Mouse (Mus musculus): Measurements from ENCODE around the gene Ip6k1.
A peak's percentile ranks its signal among the peaks of the same experiment; 100 is the strongest.

Ip6k1 gene

DNA sequence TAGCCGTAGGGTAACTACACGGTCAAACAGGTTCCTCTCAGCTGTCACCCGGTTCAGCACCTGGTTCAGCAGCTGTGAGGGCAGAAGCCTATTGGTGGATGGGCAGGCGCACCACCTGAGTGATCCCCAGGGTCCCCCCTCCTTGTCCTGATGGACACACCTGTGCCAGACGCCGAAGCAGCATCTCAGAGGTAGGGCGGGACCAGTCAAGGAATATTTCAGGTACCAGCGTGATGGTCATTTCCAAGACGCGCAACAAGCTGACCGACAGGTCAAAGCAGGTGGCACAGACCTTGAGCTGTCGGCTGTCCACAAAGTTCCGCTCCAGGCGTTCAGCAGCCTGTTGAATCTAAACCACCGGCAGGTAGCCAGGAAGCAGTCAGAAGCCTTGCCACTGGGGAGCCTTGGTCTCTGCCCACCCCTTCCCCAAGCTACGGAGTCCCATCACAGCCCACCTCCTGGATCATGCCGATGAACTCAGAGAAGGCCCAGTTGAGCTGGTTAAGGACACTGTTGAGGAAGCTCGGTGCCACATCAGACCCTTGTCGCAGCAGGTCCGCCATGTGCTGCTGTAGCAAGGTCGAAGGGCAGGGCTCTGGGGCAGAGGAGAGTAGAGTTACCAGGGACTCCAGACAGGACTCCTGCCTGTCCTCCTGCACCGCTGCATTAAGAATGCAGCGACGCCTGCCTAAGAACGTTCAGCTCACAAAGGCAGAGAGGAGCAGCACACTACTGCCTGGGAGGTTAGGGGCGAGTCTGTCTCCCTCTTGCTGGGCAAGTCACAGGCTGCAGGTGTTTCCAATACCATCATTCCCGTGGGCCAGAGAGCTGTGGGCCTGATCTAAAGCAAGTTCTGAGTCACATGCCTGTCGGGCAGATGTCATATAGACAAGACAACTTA, 54.3 kb downstream of the Ip6k1 start:
- DNase-seq (ENCODE audit: low spot score in 2 of 2): peak in 1 of 2 experiments; percentile 16

DNA sequence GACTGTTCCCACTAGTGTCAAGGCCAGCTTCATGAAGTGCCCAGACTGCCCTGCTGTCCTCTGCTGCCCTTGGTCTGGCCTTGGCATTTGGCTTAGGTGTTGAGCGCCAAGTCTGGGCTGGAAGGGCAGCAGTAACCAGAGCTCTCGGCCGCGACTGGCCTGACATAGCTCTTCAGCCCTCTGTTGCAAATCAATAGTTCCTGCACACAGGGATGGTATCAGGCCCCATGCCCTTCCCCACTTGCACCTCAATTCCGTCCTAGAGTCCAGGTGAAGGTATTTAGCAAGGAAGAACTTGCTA, 54.9 kb downstream of the Ip6k1 start:
- DNase-seq (ENCODE audit: low spot score in 2 of 2): no peak

DNA sequence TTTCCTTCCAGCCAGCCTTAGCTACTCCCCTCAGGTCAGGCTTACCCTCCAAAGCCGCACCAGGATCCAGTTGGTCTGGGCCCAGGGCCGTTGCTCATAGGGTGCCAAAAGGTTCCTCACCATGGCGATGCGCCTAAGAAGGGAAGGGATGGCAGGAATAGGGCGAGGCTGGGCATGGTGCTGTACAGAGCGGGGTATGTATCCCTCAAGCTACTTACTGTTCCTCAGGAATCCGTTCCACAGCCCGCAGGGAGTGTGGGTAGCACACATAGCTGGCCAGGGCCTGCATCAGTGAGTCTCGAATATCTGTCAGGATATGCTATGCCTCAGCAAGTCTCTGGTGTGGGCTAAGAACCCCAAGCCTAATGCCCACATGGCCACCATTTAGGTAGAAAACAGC, 56.0 kb downstream of the Ip6k1 start:
- no peak for DNase-seq (ENCODE audit: low spot score in 2 of 2)

- peak in 1 of 2 experiments; percentile 14 for DNase-seq (ENCODE audit: low spot score in 2 of 2)
Measured at GRCm38 (mm10) chr9:108062142-108062541, 59.8 kb downstream of the Ip6k1 start.

- DNase-seq (ENCODE audit: low spot score in 2 of 2): no peak
Measured at GRCm38 (mm10) chr9:108063361-108063760, 61.1 kb downstream of the Ip6k1 start.

DNA sequence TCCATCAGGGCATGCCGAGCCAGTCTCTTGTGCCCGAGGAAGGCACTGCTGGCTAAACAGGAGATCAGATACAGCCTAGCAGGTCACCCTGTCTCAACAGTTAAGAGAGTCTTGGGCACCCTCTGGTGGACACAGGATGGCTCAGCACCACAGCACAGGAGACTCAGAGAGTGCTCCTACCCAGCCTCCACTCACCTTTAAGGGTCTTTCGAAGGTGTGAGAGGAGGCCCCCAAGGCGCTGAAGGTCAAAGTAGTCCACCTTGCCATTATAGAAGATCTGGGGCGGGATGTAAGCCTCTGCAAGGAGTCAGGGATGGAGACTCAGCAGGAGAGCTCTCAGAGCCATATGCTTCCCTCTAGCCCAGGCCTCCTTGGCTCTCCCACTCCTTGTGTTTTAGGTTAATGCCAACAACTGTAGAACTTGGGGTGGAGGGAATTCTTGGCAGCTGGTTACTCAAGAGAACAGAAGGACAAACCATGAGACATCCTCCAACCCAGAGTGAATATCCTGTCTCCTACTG, 63.2 kb downstream of the Ip6k1 start:
- DNase-seq (ENCODE audit: low spot score in 2 of 2): peak; percentile 58 to 77

DNA sequence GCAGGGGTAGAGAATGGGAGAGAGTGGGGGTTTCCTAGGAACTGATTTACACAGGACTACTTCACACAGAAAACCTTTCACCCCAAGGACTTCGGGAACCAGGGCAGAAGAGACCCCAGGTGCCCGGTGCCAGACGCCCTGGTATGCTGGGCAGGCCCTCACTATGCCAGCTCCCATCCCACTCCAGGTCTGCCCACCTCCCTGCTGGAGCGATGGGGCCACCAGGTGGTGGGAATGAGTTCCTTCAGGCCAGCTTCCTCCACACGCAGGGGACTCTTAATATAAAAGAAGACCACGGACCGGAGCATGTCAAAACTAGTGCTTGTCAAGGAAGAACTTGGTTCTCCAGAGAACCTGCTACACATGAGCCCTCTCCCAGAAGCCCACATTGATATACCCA, 64.9 kb downstream of the Ip6k1 start:
- no peak for DNase-seq (ENCODE audit: low spot score in 2 of 2)

DNA sequence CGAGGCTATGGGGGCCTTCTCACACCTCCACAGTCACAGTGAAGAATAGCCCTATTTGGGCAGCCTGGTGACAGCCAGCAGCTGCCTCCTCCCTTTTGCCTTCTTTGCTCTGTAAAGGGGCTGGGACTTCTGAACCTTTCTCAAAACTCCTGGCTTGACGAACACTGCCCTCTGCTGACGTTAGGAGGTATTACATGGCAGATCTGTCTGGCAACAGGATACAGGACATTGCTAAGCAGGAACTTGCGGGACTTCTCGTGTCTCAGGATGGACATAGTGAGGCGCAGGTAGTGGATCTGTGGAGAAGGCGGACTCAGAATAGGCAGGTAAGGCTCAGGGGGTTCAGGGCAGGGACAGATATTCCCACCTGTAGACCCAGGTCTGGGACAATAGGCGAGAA, 65.6 kb downstream of the Ip6k1 start:
- DNase-seq (ENCODE audit: low spot score in 2 of 2): peak; percentile 84 to 89

- no peak for DNase-seq (ENCODE audit: low spot score in 2 of 2)
Measured at GRCm38 (mm10) chr9:108069007-108069406, 66.7 kb downstream of the Ip6k1 start.

DNA sequence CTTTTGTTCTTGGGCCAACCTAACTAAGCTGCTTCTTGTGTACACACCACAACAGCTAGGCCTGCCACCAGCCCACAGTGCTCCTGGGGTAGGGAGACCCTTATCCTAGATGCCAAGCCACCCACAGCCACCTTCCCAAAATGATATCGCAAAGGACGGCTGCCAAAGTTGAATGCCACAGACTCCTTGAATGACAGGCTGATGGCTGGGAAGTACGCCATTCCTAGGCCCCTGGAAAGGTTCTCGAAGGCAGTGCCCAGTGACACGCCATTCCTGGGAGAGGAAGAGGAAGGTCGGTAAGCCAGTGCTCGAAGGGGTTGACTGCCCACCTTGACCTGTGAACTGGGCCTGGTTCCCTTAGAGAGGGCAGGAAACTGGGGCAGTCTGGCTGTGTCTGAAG, 67.2 kb downstream of the Ip6k1 start:
- DNase-seq (ENCODE audit: low spot score in 2 of 2): no peak

DNA sequence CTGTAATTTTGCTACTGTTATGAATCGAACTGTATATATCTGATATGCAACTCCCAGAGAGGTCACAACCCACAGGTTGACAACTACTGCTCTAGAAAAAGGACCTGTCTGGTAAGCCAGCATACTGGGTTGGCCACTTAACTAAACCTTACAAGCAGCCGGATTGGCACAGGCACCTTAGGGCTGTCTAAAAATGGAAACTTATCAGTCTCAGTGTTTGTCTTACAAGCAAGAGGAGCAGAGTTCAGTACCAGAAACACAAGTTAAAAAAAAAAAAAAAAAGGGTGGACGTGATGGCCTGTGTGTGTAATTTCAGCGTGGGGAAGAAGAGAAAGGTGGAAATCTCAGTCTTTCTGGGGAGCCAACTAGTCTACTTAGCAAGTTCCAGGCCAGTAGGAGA, 69.5 kb downstream of the Ip6k1 start:
- DNase-seq (ENCODE audit: low spot score in 2 of 2): no peak

- DNase-seq (ENCODE audit: low spot score in 2 of 2): no peak
Measured at GRCm38 (mm10) chr9:108072481-108072924, 70.2 kb downstream of the Ip6k1 start.

DNA sequence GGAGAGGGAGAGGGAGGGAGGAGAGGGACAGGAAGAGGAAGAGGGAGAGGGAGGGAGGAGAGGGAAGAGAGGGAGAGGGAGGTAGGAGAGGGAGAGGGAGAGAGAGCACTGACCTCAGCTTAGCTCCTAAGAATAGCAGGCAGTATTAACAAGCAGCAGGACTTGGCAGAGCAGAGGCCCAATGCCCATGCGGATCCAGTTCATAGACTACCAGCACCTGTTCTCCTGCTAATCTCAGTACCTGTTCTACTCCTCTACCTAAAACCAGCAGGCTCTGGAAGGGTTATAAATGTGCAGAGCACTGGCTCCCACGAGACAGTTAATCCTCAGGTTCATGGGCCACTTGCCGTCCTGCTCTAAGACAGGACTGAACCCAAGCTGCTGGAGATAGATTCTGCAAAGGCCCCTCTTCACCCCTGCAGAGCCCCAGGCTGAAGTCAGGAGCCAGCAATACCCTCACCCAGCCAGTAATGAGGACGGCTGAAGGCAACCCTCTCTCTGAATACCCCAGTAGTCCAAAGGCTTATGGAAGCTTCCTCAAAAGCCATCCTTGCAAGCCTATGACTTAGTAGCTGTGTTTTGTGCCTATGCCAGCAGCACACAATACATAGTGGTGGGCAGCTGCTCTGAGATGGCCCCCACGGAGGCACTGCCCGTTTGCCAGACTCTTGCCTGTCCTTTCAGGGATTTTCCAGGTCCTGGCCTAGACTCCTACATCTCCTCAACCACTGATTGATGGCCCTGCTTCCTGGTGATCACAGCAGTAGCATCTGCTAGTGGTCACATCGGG, 71.0 kb downstream of the Ip6k1 start:
- no peak for DNase-seq (ENCODE audit: low spot score in 2 of 2)

GRCm38 (mm10) chr9:108080168-108080567, 77.9 kb downstream of the Ip6k1 start, which contains the start of gene Mst1:
Gene Mst1, plus strand, starts transcription at chr9:108080436.
- DNase-seq (ENCODE audit: low spot score in 2 of 2): peak; percentile 69 to 73

GRCm38 (mm10) chr9:108082549-108082948, 80.2 kb downstream of the Ip6k1 start:
- peak; percentile 54 to 57 for DNase-seq (ENCODE audit: low spot score in 2 of 2)

DNA sequence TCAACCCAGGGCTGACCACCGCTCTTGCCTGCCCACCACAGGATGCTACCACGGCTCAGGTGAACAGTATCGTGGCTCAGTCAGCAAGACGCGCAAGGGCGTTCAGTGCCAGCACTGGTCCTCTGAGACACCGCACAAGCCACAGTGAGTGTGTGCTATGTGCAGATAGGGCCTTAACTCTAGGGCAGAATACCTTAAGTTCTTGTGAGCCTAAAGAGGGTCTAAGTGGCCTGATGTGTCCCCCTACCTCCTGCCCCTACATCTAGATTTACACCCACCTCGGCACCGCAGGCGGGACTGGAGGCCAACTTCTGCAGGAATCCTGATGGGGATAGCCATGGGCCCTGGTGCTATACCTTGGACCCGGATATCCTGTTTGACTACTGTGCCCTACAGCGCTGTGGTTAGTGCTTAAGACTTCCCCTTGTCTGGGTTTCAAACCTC, 80.7 kb downstream of the Ip6k1 start, which contains the start of gene Rnf123:
Gene Rnf123 (minus strand): TSS at position 359 of the 444 bp plus-strand sequence.
- peak; percentile 65 to 68 for DNase-seq (ENCODE audit: low spot score in 2 of 2)

DNA sequence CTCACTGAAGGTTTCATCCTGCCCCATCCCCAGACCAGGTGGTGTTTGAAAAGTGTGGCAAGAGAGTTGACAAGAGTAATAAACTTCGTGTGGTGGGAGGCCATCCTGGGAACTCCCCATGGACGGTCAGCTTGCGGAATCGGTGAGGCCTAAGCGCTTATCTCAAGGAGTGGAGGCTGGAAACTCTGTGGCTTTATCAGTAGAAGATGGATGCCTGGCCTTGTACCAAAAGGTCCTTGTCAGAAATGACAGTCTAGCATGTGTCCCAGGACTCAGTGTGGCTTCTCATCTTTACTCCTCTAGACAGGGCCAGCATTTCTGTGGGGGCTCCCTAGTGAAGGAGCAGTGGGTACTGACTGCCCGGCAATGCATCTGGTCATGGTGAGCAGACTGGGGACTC, 81.3 kb downstream of the Ip6k1 start:
- peak in 1 of 2 experiments; percentile 58 for DNase-seq (ENCODE audit: low spot score in 2 of 2)

- no peak for DNase-seq (ENCODE audit: low spot score in 2 of 2)
Measured at GRCm38 (mm10) chr9:108085261-108085660, 83.0 kb downstream of the Ip6k1 start.

DNA sequence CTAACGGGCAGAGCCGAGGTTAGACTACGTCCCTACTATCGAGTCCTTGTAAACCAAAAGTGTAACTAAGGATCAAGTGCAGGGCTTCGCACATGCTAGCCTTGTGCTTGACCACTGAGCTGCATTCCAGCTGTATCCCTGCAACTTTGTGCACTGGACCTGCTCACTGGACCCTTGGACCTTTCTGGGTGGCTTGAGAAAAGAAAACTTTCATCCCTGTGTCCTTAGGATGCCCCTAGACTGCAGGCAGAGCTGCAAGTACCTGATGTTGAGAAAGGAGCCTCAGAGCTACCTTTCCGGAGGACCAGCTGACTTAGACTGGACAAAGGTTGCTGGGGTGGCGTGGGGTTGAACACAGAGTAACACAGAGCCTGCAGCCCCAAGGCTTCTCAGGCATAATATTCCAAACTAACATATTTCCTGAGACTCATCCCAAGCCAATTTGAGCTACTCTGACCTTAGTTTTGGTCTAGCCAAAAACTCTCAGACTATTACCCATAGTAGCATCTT, 88.4 kb downstream of the Ip6k1 start:
- DNase-seq (ENCODE audit: low spot score in 2 of 2): no peak

DNA sequence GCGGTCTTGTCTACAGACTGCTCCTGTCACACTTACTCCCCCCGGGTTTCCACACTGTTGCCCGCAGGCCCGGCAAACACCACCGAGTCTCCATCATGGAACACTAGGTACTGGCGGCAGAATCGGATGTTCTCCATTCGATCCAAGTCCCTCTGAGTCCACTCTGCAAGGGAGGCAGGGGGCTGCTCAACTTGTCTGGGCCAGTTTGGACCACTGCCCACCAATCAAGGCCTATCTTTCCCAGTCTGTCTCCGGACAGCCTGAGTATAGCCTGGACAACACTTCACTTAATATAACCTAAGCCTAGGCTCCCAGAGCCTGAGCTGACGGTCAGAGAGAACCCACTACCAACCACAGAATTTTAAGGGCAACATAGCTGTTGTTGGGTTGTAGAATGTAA, 91.3 kb downstream of the Ip6k1 start:
- no peak for DNase-seq (ENCODE audit: low spot score in 2 of 2)

- DNase-seq (ENCODE audit: low spot score in 2 of 2): peak; percentile 99
Measured at GRCm38 (mm10) chr9:108094184-108094941, 92.1 kb downstream of the Ip6k1 start, which contains the start of gene Apeh. Gene Apeh, minus strand, starts transcription at chr9:108094606.

All from spleen, postnatal 10 days (tissue).